Mouse (Mus musculus) skeletal muscle tissue, adult 2 months (tissue): ENCODE data around the gene Fads2.
"Not testable (repeated sequence)": the region's sequence is repeated elsewhere in the genome, so short reads cannot be mapped to it uniquely, and the experiment has no call there.

Source experiments
- DNase-seq: peaks from one replicate; pipeline ENCODE4 v3.0.0-alpha.2; 2012; ENCODE audit warnings: low read depth, low spot score

Gene Fads2

GRCm38 (mm10) chr19:10101341-10102053, at the start of gene Fads2:
Gene Fads2, minus strand, starts transcription at chr19:10101746.
- peak; percentile 67 for DNase-seq

- DNase-seq, result peak; percentile 39
These were observed 47.6 kb upstream of the Fads2 start for GRCm38 (mm10) chr19:10149189-10149588.

- DNase-seq, result no peak
These were observed 47.0 kb upstream of the Fads2 start for GRCm38 (mm10) chr19:10148555-10148954.

GRCm38 (mm10) chr19:10144464-10144863, 42.9 kb upstream of the Fads2 start:
- DNase-seq, result no peak

GRCm38 (mm10) chr19:10143667-10144066, 42.1 kb upstream of the Fads2 start:
- no peak for DNase-seq

- no peak for DNase-seq
These were observed 38.2 kb upstream of the Fads2 start for GRCm38 (mm10) chr19:10139736-10140135.

- DNase-seq, result no peak
These were observed 35.9 kb upstream of the Fads2 start for GRCm38 (mm10) chr19:10137423-10137822.

- DNase-seq, result peak; percentile 66
These were observed 33.1 kb upstream of the Fads2 start for GRCm38 (mm10) chr19:10134692-10135091.

GRCm38 (mm10) chr19:10129547-10129946, 28.0 kb upstream of the Fads2 start:
- DNase-seq, result not testable (repeated sequence)

GRCm38 (mm10) chr19:10126479-10127250, 25.1 kb upstream of the Fads2 start:
- DNase-seq, result no peak

- no peak for DNase-seq
These were observed 22.5 kb upstream of the Fads2 start for GRCm38 (mm10) chr19:10123892-10124634.

GRCm38 (mm10) chr19:10122021-10122631, 20.6 kb upstream of the Fads2 start:
- no peak for DNase-seq

GRCm38 (mm10) chr19:10116641-10117040, 15.1 kb upstream of the Fads2 start:
- DNase-seq, result no peak

GRCm38 (mm10) chr19:10115373-10116158, 14.0 kb upstream of the Fads2 start:
- no peak for DNase-seq

- no peak for DNase-seq
These were observed 11.4 kb upstream of the Fads2 start for GRCm38 (mm10) chr19:10112956-10113355.

- no peak for DNase-seq
These were observed 7.1 kb upstream of the Fads2 start for GRCm38 (mm10) chr19:10108666-10109065.

- DNase-seq, result no peak
These were observed 6.6 kb upstream of the Fads2 start for GRCm38 (mm10) chr19:10108129-10108528.

GRCm38 (mm10) chr19:10107051-10107611, 5.6 kb upstream of the Fads2 start:
- no peak for DNase-seq

- no peak for DNase-seq
These were observed 5.1 kb upstream of the Fads2 start for GRCm38 (mm10) chr19:10106634-10107033.

GRCm38 (mm10) chr19:10105034-10105493, 3.5 kb upstream of the Fads2 start:
- DNase-seq, result no peak

GRCm38 (mm10) chr19:10104234-10104633, 2.7 kb upstream of the Fads2 start:
- no peak for DNase-seq
